Mouse (Mus musculus) neural tube, embryonic 15.5 days (tissue): ENCODE data around the gene She. TPM values are rescaled to one million over a fixed set of nuclear protein-coding genes. Genes with fewer than 3 reads are reported as not detected.
"Not testable (repeated sequence)": the region's sequence is repeated elsewhere in the genome, so short reads cannot be mapped to it uniquely, and the experiment has no call there.

ENCODE experiments used
- ATAC-seq: fragments of 200-750 bp; cut with Nextera tagmentation; 2 replicates; pipeline ENCODE4 v1.8.0; 2017; ENCODE audit warnings: mild to moderate bottlenecking, moderate TSS enrichment, moderate library complexity; ENCODE audit not compliant: low FRiP score
- H3K27ac ChIP-seq: fragments of 300-500 bp; sonication (generic); replicated peaks from 2 replicates; pipeline ENCODE4 v1.5.1; 2015; ENCODE audit warnings: mild to moderate bottlenecking, inconsistent platforms
- H3K27me3 ChIP-seq: fragments of 300-500 bp; sonication (generic); replicated peaks from 2 replicates; pipeline ENCODE4 v1.6.1; 2015; ENCODE audit warnings: inconsistent platforms
- H3K36me3 ChIP-seq: fragments of 300-500 bp; sonication (generic); 2 replicates; pipeline ENCODE4 v1.6.1; 2015; ENCODE audit warnings: inconsistent platforms
- H3K4me1 ChIP-seq: fragments of 300-500 bp; sonication (generic); 2 replicates; pipeline ENCODE4 v1.6.1; 2015; ENCODE audit warnings: inconsistent platforms
- H3K4me2 ChIP-seq: fragments of 300-500 bp; sonication (generic); 2 replicates; pipeline ENCODE4 v1.6.1; 2015; ENCODE audit warnings: inconsistent platforms, mild to moderate bottlenecking, moderate library complexity
- H3K4me3 ChIP-seq: fragments of 300-500 bp; sonication (generic); replicated peaks from 2 replicates; pipeline ENCODE4 v1.5.1; 2015; ENCODE audit warnings: mild to moderate bottlenecking, inconsistent platforms
- H3K9ac ChIP-seq: fragments of 300-500 bp; sonication (generic); replicated peaks from 2 replicates; pipeline ENCODE4 v1.6.1; 2015; ENCODE audit warnings: mild to moderate bottlenecking, inconsistent platforms
- H3K9me3 ChIP-seq: fragments of 300-500 bp; sonication (generic); replicated peaks from 2 replicates; pipeline ENCODE4 v1.6.1; 2016; ENCODE audit warnings: inconsistent platforms
- WGBS: fragments of 180-500 bp; shearing (Covaris S2); methylation state at CpG from one replicate; pipeline ENCODE4 v1.1.7; 2015; ENCODE audit warnings: mixed read lengths; 5-methylcytosine and 5-hydroxymethylcytosine counted together
- polyA plus RNA-seq: library from polyadenylated mRNA; unstranded; fragments of >200 nt; fragmentation: Nextera tagmentation; extraction: Ambion mirVana; gene quantifications from 2 replicates; pipeline ENCODE4 v1.2.1, GENCODE M21; 2015

Gene She
- 1.4 and 2.0 TPM in 2 replicates for polyA plus RNA-seq

- Histone ChIP-seq H3K4me1 (peaks cover 12% of the 10 kb centered on the region), H3K9ac (0 out of 2 replicates have a peak within 1 kb of the TSS, but pooled peaks have one; percentile 17), H3K4me3 (peak within 1 kb of the TSS; percentile 40), H3K36me3 (no peaks in the 10 kb centered on the region), H3K9me3 (no peaks in the 10 kb centered on the region), H3K27ac (no peak within 1 kb of the TSS), H3K4me2 (peak within 1 kb of the TSS; percentile 58), H3K27me3 (peaks cover 57% of the 10 kb centered on the region)
- no peak for ATAC-seq
- WGBS: 2% methylated on average over 83 of the region's 96 CpGs
Measured at GRCm38 (mm10) chr3:89830815-89831591, at the start of gene She. Gene She, plus strand, starts transcription at chr3:89831370.

GRCm38 (mm10) chr3:89781640-89782039 is 49.5 kb upstream of the She start:
- Histone ChIP-seq H3K9ac (no peak overlapping the region), H3K4me1 (peaks cover 11% of the 10 kb centered on the region), H3K4me3 (no peak overlapping the region), H3K27ac (no peak overlapping the region), H3K36me3 (peaks cover 69% of the 10 kb centered on the region), H3K4me2 (no peak overlapping the region), H3K27me3 (no peaks in the 10 kb centered on the region), H3K9me3 (no peaks in the 10 kb centered on the region)
- ATAC-seq: no peak
- 88% methylated on average over 5 of the region's 5 CpGs for WGBS

- Histone ChIP-seq H3K27me3 (no peaks in the 10 kb centered on the region), H3K27ac (no peak overlapping the region), H3K4me3 (no peak overlapping the region), H3K4me2 (no peak overlapping the region), H3K4me1 (peaks cover 11% of the 10 kb centered on the region), H3K9me3 (no peaks in the 10 kb centered on the region), H3K9ac (no peak overlapping the region), H3K36me3 (peaks cover 36% of the 10 kb centered on the region)
- WGBS: 21% methylated on average over 11 of the region's 11 CpGs
- ATAC-seq: no peak
Measured at GRCm38 (mm10) chr3:89784991-89785753, 46.0 kb upstream of the She start.

GRCm38 (mm10) chr3:89786275-89786674 is 44.9 kb upstream of the She start:
- no peaks in the 10 kb centered on the region for H3K27me3 ChIP-seq
- no peak for ATAC-seq
- WGBS: 80% methylated on average over 6 of the region's 6 CpGs

GRCm38 (mm10) chr3:89788680-89789352 is 42.4 kb upstream of the She start:
- Histone ChIP-seq H3K36me3 (no peaks in the 10 kb centered on the region; the same call in 1 of the 2 replicates), H3K27me3 (no peaks in the 10 kb centered on the region), H3K4me2 (no peak overlapping the region), H3K9me3 (no peaks in the 10 kb centered on the region), H3K9ac (no peak overlapping the region), H3K4me3 (no peak overlapping the region), H3K4me1 (peaks cover 11% of the 10 kb centered on the region), H3K27ac (no peak overlapping the region)
- ATAC-seq: no peak
- 76% methylated on average over 16 of the region's 16 CpGs for WGBS

More at GRCm38 (mm10) chr3:89786275-89786674, 44.9 kb upstream of the She start:
- Histone ChIP-seq H3K9me3 (no peaks in the 10 kb centered on the region), H3K4me2 (no peak overlapping the region), H3K36me3 (peaks cover 25% of the 10 kb centered on the region), H3K4me1 (peaks cover 11% of the 10 kb centered on the region), H3K4me3 (no peak overlapping the region), H3K9ac (no peak overlapping the region), H3K27ac (no peak overlapping the region)

GRCm38 (mm10) chr3:89794616-89795015 is 36.6 kb upstream of the She start:
- Histone ChIP-seq H3K36me3 (no peaks in the 10 kb centered on the region), H3K9ac (no peak overlapping the region), H3K9me3 (no peaks in the 10 kb centered on the region), H3K27ac (no peak overlapping the region), H3K27me3 (no peaks in the 10 kb centered on the region), H3K4me2 (no peak overlapping the region), H3K4me1 (peaks cover 2% of the 10 kb centered on the region; the same call in 1 of the 2 replicates), H3K4me3 (no peak overlapping the region)
- ATAC-seq: no peak
- WGBS: 71% methylated on average over 2 of the region's 2 CpGs

GRCm38 (mm10) chr3:89795746-89796145 is 35.4 kb upstream of the She start:
- 81% methylated on average over 5 of the region's 5 CpGs for WGBS
- no peak overlapping the region for H3K27ac ChIP-seq
- no peak overlapping the region for H3K4me2 ChIP-seq
- no peaks in the 10 kb centered on the region for H3K27me3 ChIP-seq
- H3K9ac ChIP-seq: no peak overlapping the region
- no peaks in the 10 kb centered on the region for H3K36me3 ChIP-seq
- no peak overlapping the region for H3K4me3 ChIP-seq
- H3K9me3 ChIP-seq: no peaks in the 10 kb centered on the region
- H3K4me1 ChIP-seq: peaks cover 4% of the 10 kb centered on the region; the same call in 1 of the 2 replicates
- no peak for ATAC-seq

GRCm38 (mm10) chr3:89796358-89796757 is 34.8 kb upstream of the She start:
- Histone ChIP-seq H3K4me2 (no peak overlapping the region), H3K36me3 (no peaks in the 10 kb centered on the region)
- WGBS: 63% methylated on average over 4 of the region's 4 CpGs

GRCm38 (mm10) chr3:89798518-89798917 is 32.7 kb upstream of the She start:
- ATAC-seq: no peak
- H3K36me3 ChIP-seq: no peaks in the 10 kb centered on the region
- WGBS: 88% methylated on average over 3 of the region's 3 CpGs
- peaks cover 4% of the 10 kb centered on the region; the same call in 1 of the 2 replicates for H3K4me1 ChIP-seq
- no peak overlapping the region for H3K9ac ChIP-seq
- no peaks in the 10 kb centered on the region for H3K9me3 ChIP-seq
- H3K4me2 ChIP-seq: no peak overlapping the region
- no peak overlapping the region for H3K27ac ChIP-seq
- H3K4me3 ChIP-seq: no peak overlapping the region
- H3K27me3 ChIP-seq: no peaks in the 10 kb centered on the region

More at GRCm38 (mm10) chr3:89796358-89796757, 34.8 kb upstream of the She start:
- Histone ChIP-seq H3K4me1 (peaks cover 4% of the 10 kb centered on the region; the same call in 1 of the 2 replicates), H3K9me3 (no peaks in the 10 kb centered on the region), H3K27ac (no peak overlapping the region), H3K4me3 (no peak overlapping the region), H3K27me3 (no peaks in the 10 kb centered on the region), H3K9ac (no peak overlapping the region)
- ATAC-seq: no peak

GRCm38 (mm10) chr3:89799476-89799875 is 31.7 kb upstream of the She start:
- Histone ChIP-seq H3K9ac (no peak overlapping the region), H3K4me1 (peaks cover 4% of the 10 kb centered on the region; the same call in 1 of the 2 replicates), H3K9me3 (no peaks in the 10 kb centered on the region), H3K27ac (no peak overlapping the region), H3K4me3 (no peak overlapping the region), H3K27me3 (no peaks in the 10 kb centered on the region), H3K4me2 (peak overlapping the region; percentile 20), H3K36me3 (no peaks in the 10 kb centered on the region)
- no peak for ATAC-seq
- 6% methylated on average over 13 of the region's 13 CpGs for WGBS

- ATAC-seq, H3K4me2 ChIP-seq, H3K9me3 ChIP-seq, H3K36me3 ChIP-seq, H3K27me3 ChIP-seq, H3K4me3 ChIP-seq, H3K27ac ChIP-seq, H3K4me1 ChIP-seq, H3K9ac ChIP-seq: not testable (repeated sequence)
- WGBS: 52% methylated on average over 3 of the region's 3 CpGs
Measured at GRCm38 (mm10) chr3:89800078-89800477, 31.1 kb upstream of the She start.
